Mouse (Mus musculus): Measurements from ENCODE around the gene Slc16a2. TPM values are rescaled to one million over a fixed set of nuclear protein-coding genes. Genes with fewer than 3 reads are reported as not detected.
"Not testable (repeated sequence)": the region's sequence is repeated elsewhere in the genome, so short reads cannot be mapped to it uniquely, and the experiment has no call there.

Slc16a2 gene
- total RNA-seq, 2 experiments from 2014 or later, result 8.6 to 9.2 TPM

DNA sequence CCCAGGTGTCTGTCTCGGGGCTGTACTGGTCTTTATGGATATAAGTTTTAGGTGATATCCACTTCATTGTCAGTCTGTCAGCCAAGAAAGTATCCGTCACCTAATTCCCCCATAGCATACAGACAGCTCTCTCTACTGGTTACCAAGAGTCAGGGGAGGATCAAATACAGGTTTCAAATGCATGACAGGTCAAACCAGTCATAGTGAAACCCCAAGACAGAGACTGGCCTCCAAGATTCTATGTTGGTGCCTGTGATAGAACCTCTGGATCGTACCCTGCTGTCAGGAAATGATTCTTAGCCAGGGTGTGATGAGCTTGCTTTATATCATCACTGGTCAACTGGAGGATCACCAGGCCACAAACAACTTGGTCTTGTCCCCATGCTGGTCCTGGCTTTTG, 148.0 kb downstream of the Slc16a2 start:
- no peak for DNase-seq (ENCODE audit: low spot score)
- intact Hi-C loops (cut with DNase I), result loop anchor here (5.0 kb wide), 1 partner anchor 191 kb away; no protein-coding TSS in a partner anchor

DNA sequence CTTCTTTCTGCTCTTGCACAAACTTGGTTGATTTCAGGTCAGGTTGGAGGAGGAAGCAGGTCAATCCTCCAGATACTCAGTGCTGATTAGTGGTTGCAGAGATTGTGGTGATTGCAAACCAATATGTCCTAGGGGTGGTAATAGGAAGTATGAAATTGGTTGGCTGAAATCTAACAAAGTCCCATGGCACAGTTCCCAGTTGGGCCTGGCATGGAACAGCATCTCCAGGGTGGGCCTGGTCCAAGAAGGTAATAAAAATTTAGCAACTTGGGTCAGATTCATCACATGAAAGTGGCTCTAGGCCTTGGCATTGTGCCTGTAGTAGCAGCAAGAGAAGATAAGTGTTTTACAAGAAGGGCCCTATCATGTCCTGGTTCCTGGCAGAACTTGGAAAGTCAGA, 151.5 kb downstream of the Slc16a2 start:
- intact Hi-C loops (cut with DNase I), result loop anchor here (5.0 kb wide), 1 partner anchor 188 kb away; no protein-coding TSS in a partner anchor
- no peak for DNase-seq (ENCODE audit: low spot score)

- DNase-seq (ENCODE audit: low spot score); intact Hi-C loops (cut with DNase I): not testable (repeated sequence)
These were observed 157.3 kb downstream of the Slc16a2 start for GRCm38 (mm10) chrX:103664445-103664844.

GRCm38 (mm10) chrX:103658985-103659384, 162.8 kb downstream of the Slc16a2 start:
- DNase-seq (ENCODE audit: low spot score), result no peak
- intact Hi-C loops (cut with DNase I), result no loop called here

DNA sequence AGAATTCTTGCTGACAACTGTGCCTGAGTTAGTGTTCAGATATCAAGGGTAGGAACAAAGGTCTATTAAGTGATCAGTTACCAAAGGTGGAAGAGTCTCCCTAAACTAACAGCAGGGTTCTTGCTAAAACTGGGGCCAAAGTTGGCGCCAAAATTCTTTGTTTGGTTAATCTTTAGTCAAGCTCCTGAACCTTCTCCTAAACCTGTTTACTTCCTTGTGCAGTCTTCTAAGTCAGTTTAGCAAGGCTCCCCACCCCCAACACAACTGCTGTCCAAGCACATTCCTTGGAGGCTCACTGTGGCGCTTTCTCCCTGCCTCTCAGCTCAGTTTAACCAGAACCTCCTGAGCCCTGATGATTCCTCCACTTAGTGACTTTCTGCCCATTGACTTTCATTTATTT, 168.8 kb downstream of the Slc16a2 start:
- no peak for DNase-seq (ENCODE audit: low spot score)
- intact Hi-C loops (cut with DNase I), result no loop called here

DNA sequence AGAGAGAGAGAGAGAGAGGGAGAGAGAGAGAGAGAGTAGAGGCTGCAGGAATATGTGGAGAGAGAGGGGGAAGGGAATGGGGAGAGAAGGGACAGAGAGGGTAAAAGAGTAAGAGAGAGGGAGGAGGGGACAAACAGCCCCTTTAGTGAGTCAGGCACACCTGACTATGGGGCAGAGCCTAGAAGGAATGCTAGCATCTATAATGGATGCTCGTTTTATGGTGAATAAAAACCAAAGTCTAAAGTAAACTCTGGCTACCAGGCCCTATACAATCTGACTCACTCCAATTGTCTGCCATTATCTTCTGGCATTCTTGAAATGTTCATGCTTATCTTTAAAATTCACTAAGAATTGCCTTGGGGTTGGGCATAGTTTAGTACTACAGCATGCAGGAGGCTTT, 169.7 kb downstream of the Slc16a2 start:
- DNase-seq (ENCODE audit: low spot score), result no peak
- intact Hi-C loops (cut with DNase I), result no loop called here

Other genes with a start within 250 kb of the Slc16a2 start
- gene Zcchc13, start 191.4 kb downstream of the Slc16a2 start, total RNA-seq (2021), result not detected
- 10 to 100 TPM; 19.8 to 23.1 TPM for gene Rlim, start 159.3 kb upstream of the Slc16a2 start, total RNA-seq (2021)